In the genomic region with DNA sequence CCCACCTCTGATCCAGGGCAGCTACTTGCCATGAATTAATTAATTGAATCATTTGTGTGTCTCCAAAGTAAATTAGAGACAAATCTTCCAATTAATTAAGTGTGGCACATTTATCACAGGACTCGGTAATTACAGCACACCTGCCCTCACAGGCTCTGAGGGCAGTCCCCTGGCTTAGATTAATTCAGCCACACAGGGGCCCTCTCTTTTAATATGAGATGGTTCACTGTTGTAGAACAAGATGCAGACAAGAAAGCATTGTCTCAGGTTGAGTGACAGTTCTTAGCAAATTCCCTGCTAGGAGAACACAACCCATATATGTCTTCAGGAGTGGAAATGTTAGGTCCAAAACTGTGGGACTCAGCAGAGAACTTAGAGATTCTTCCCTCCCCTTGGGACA, we compare ENCODE assay signal across 35 mouse cellular contexts. TPM values are rescaled to one million over a fixed set of nuclear protein-coding genes. Genes with fewer than 3 reads are reported as not detected.
"Had no signal": no experiment of that assay in that cellular context is flagged by ENCODE, and none has a peak within 500 bp of the region (broad histone marks: within the 10 kb centered on the region; RNA-seq: fewer than 3 reads in every experiment).

No protein-coding gene starts in this region.

- H3K9ac ChIP-seq: heart, embryonic 12.5 days; heart, embryonic 13.5 days; heart, embryonic 15.5 days; hindbrain, embryonic 12.5 days; hindbrain, embryonic 13.5 days; hindbrain, embryonic 14.5 days; hindbrain, embryonic 15.5 days; intestine, embryonic 15.5 days; kidney, embryonic 15.5 days had no signal

- H3K4me1 ChIP-seq: heart, embryonic 10.5 days; heart, embryonic 12.5 days; heart, embryonic 13.5 days; heart, embryonic 15.5 days; hindbrain, embryonic 15.5 days; intestine, embryonic 15.5 days had no signal

- H3K4me2 ChIP-seq: heart, embryonic 11.5 days; heart, embryonic 12.5 days; heart, embryonic 13.5 days; heart, embryonic 15.5 days; hindbrain, embryonic 12.5 days; hindbrain, embryonic 13.5 days; hindbrain, embryonic 14.5 days; hindbrain, embryonic 15.5 days; intestine, embryonic 15.5 days; kidney, embryonic 15.5 days had no signal

- H3K4me3 ChIP-seq: heart, embryonic 10.5 days; heart, embryonic 12.5 days; heart, embryonic 13.5 days; heart, embryonic 15.5 days; hindbrain, embryonic 10.5 days; hindbrain, embryonic 12.5 days; hindbrain, embryonic 13.5 days; hindbrain, embryonic 15.5 days; intestine, embryonic 15.5 days; kidney, embryonic 15.5 days; layer of hippocampus, adult 2 months had no signal

- H3K36me3 ChIP-seq: heart, embryonic 10.5 days; heart, embryonic 12.5 days; heart, embryonic 13.5 days; heart, embryonic 15.5 days; hindbrain, embryonic 10.5 days; hindbrain, embryonic 12.5 days; hindbrain, embryonic 13.5 days; hindbrain, embryonic 15.5 days; intestine, embryonic 15.5 days; kidney, embryonic 15.5 days had no signal

- H3K27me3 ChIP-seq: heart, embryonic 12.5 days; heart, embryonic 13.5 days; heart, embryonic 15.5 days; hindbrain, embryonic 12.5 days; hindbrain, embryonic 15.5 days; intestine, embryonic 15.5 days; kidney, embryonic 15.5 days had no signal

- DNase-seq: heart, postnatal 10 days; heart, postnatal 14 days; heart, postnatal 36 days; heart, postnatal 4 days; kidney, adult 11 months; kidney, adult 18-20 months; kidney, adult 2 months; kidney, adult 8-10 months; kidney, adult 9 months; kidney, postnatal 10 days; kidney, postnatal 14 days; kidney, postnatal 25 days; kidney, postnatal 36 days; kidney, postnatal 4 days; layer of hippocampus, adult 9-11 months; layer of hippocampus, postnatal 36 days had no signal

- ATAC-seq: hindbrain, embryonic 16.5 days; hindbrain, postnatal 0 days; inflammation-experienced regulatory T-cells, adult 6 months; intestine, embryonic 15.5 days; intestine, embryonic 16.5 days; intestine, postnatal 0 days had no signal

- H3K27ac ChIP-seq: heart, embryonic 10.5 days; heart, embryonic 13.5 days; heart, embryonic 15.5 days; hindbrain, embryonic 10.5 days; hindbrain, embryonic 12.5 days; hindbrain, embryonic 13.5 days; hindbrain, embryonic 14.5 days; hindbrain, embryonic 15.5 days; hindbrain, postnatal 0 days; intestine, embryonic 15.5 days; kidney, embryonic 15.5 days; kidney, postnatal 0 days; layer of hippocampus, adult 2 months had no signal

- H3K9me3 ChIP-seq: heart, embryonic 10.5 days; heart, embryonic 12.5 days; heart, embryonic 13.5 days; heart, embryonic 15.5 days; hindbrain, embryonic 10.5 days; hindbrain, embryonic 12.5 days; hindbrain, embryonic 13.5 days; hindbrain, embryonic 15.5 days; intestine, embryonic 15.5 days; kidney, embryonic 15.5 days had no signal

RNA-seq across cellular contexts. Expression of a gene that starts 27.7 kb away (rescaled TPM):
- polyA plus RNA-seq: heart, embryonic 11.5 days had no signal
